Mouse (Mus musculus) megakaryocyte, embryonic 14.5 days (primary cell): ENCODE data around the gene Trpc7.

ENCODE experiments used
- FLI1 ChIP-seq: IDR thresholded peaks from 2 replicates; pipeline ENCODE4 v1.6.1; 2012; ENCODE audit warnings: low read length, inconsistent platforms, mixed read lengths
- GATA1 ChIP-seq: IDR thresholded peaks from 3 replicates; pipeline ENCODE4 v1.6.1; 2012; ENCODE audit warnings: mixed read lengths, low read length, inconsistent platforms, borderline replicate concordance

DNA sequence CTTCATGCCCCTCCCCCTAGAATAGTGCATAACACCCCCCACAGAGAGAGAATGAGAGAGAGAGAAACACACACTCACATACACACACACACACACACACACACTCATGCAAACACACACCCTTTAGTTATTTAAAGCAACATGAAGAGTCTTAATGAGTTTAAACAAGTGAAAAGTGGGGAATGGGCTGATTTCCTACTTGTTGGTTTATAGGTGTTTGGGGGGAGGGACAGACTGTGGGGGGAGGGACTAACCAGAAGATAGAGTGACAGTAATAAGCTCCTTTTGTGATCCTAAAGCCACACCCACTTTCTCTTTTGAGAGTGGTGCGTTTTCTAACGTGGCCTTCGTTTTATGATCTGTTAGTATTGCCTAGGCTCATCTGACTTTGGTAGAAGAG, at the start of gene Trpc7:
- TF ChIP-seq GATA1 (no peak), FLI1 (no peak)
